Mouse (Mus musculus): ENCODE data around the gene Fsd1. TPM values are rescaled to one million over a fixed set of nuclear protein-coding genes. Genes with fewer than 3 reads are reported as not detected.
"Not testable (repeated sequence)": the region's sequence is repeated elsewhere in the genome, so short reads cannot be mapped to it uniquely, and the experiment has no call there.

The Fsd1 gene
- 88.0 and 91.3 TPM in 2 replicates for polyA plus RNA-seq (2012; rRNA removed)

- no peaks in the 10 kb centered on the region; the same call in none of the 2 replicates for H3K4me1 ChIP-seq (ENCODE audit: control insufficient read depth, insufficient read depth, low read length)
- H3K27ac ChIP-seq (ENCODE audit: insufficient read depth, low read length): peak within 1 kb of the TSS; percentile 38; the same call in 1 of the 2 replicates
- TF ChIP-seq POLR2A (IDR thresholded peaks at IDR 0.05; ENCODE audit: borderline replicate concordance, insufficient read depth, low read length) (peak; percentile 66), CTCF (IDR thresholded peaks at IDR 0.05; ENCODE audit: borderline replicate concordance, insufficient read depth, low read depth, low read length) (no peak)
- DNase-seq: peak; percentile 87
- peak within 1 kb of the TSS; percentile 84 for H3K4me3 ChIP-seq (replicated peaks; ENCODE audit: insufficient read depth, low read depth, low read length)
- 8% methylated on average over 34 of the region's 35 CpGs for WGBS
- H3K27me3 ChIP-seq (ENCODE audit: control insufficient read depth, insufficient read depth, low read length): no peaks in the 10 kb centered on the region
Observed at GRCm38 (mm10) chr17:55986030-55986961, at the start of gene Fsd1. Fsd1 (plus strand) TSS chr17:55986509.

DNA sequence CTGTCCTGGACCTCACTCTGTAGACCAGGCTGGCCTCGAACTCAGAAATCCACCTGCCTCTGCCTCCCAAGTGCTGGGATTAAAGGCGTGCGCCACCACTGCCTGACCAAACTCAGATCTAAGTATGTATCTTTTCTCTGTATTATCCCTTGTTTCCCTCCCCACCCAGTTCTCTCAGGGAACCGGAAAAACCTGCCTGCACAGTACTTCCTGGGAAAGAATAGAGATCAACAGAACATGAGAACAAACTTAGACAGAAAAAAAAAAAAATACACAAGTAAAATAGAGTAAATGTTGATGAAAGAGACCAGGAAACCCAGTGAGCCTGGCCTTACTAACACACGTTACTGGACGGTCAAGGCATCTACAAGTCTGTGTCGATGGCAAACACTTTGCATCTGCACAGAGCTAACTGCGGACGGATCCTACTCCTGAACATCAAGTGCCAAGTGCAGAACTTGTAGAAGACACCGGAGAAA, 41.9 kb upstream of the Fsd1 start:
- peak overlapping the region; percentile 51 for H3K4me3 ChIP-seq (replicated peaks; ENCODE audit: insufficient read depth, low read depth, low read length)
- H3K4me1 ChIP-seq (ENCODE audit: control insufficient read depth, insufficient read depth, low read length); DNase-seq; H3K27me3 ChIP-seq (ENCODE audit: control insufficient read depth, insufficient read depth, low read length): not testable (repeated sequence)
- peak overlapping the region; percentile 95 for H3K27ac ChIP-seq (ENCODE audit: insufficient read depth, low read length)
- 26% methylated on average over 10 of the region's 10 CpGs for WGBS

- H3K4me3 ChIP-seq (replicated peaks; ENCODE audit: insufficient read depth, low read depth, low read length): peak overlapping the region; percentile 71
- H3K4me1 ChIP-seq (ENCODE audit: control insufficient read depth, insufficient read depth, low read length); H3K27me3 ChIP-seq (ENCODE audit: control insufficient read depth, insufficient read depth, low read length): not testable (repeated sequence)
- TF ChIP-seq POLR2A (IDR thresholded peaks at IDR 0.05; ENCODE audit: borderline replicate concordance, insufficient read depth, low read length): peak; percentile 83
- under 1% methylated on average over 56 of the region's 56 CpGs for WGBS
- peak overlapping the region; percentile 95 for H3K27ac ChIP-seq (ENCODE audit: insufficient read depth, low read length)
- peak; percentile 96 to 98 for DNase-seq
Observed at GRCm38 (mm10) chr17:55944866-55945682, 41.2 kb upstream of the Fsd1 start.

GRCm38 (mm10) chr17:55945696-55946095, 40.6 kb upstream of the Fsd1 start:
- 17% methylated on average over 5 of the region's 5 CpGs for WGBS
- H3K27me3 ChIP-seq (ENCODE audit: control insufficient read depth, insufficient read depth, low read length): no peaks in the 10 kb centered on the region
- TF ChIP-seq POLR2A (IDR thresholded peaks at IDR 0.05; ENCODE audit: borderline replicate concordance, insufficient read depth, low read length): no peak
- TF ChIP-seq CTCF (IDR thresholded peaks at IDR 0.05; ENCODE audit: borderline replicate concordance, insufficient read depth, low read depth, low read length): no peak
- H3K27ac ChIP-seq (ENCODE audit: insufficient read depth, low read length): peak overlapping the region; percentile 93
- peak; percentile 26 to 44 for DNase-seq
- H3K4me1 ChIP-seq (ENCODE audit: control insufficient read depth, insufficient read depth, low read length): no peaks in the 10 kb centered on the region
- H3K4me3 ChIP-seq (replicated peaks; ENCODE audit: insufficient read depth, low read depth, low read length): peak overlapping the region; percentile 71

GRCm38 (mm10) chr17:55948647-55949046, 37.7 kb upstream of the Fsd1 start:
- TF ChIP-seq CTCF (IDR thresholded peaks at IDR 0.05; ENCODE audit: borderline replicate concordance, insufficient read depth, low read depth, low read length) (no peak), POLR2A (IDR thresholded peaks at IDR 0.05; ENCODE audit: borderline replicate concordance, insufficient read depth, low read length) (no peak)
- DNase-seq: no peak
- 92% methylated on average over 4 of the region's 4 CpGs for WGBS
- Histone ChIP-seq H3K27ac (ENCODE audit: insufficient read depth, low read length) (no peak overlapping the region), H3K27me3 (ENCODE audit: control insufficient read depth, insufficient read depth, low read length) (no peaks in the 10 kb centered on the region), H3K4me3 (replicated peaks; ENCODE audit: insufficient read depth, low read depth, low read length) (no peak overlapping the region), H3K4me1 (ENCODE audit: control insufficient read depth, insufficient read depth, low read length) (no peaks in the 10 kb centered on the region)

DNA sequence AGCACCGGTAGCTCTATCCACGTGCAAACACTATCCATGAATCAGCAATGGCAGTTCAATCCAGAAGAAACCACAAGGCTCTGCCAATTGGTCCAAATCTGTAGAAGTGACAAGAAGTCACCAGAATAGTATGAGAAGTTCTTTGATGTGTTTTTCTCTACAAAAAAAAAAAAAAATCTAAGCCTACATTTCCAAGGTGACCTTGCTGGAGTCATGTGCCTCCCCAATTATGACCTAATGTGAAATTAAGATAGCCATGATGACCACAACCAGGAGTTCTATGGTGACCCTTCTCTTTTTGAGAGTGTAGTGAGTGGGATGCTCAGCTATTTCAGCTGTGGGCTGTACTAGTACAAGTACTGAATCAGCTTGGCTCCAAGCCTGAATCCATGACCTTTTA, 36.9 kb upstream of the Fsd1 start, which contains the start of gene Zfp119b:
Gene Zfp119b (minus strand): TSS at position 101 of the 400 bp plus-strand sequence.
- 89% methylated on average over 2 of the region's 2 CpGs for WGBS

DNA sequence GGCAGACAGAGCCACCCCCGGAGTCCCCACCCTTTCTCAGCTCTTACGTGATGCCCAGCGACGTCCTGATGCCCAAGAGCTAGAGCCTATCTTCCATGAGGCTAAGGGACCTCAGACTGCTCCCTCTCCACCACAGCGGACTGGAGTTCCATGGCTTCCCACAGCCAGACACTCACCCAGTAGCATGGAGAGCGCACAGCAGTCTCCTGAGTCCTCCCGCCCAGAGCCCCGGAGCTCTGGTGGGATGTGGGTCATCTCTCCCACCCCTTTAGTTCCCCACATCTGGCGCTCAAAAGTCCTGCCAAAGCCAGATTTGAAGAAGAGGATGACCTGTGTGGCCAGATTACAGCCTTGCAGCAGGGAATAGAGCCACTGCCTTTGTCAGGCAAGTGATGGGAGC, 35.7 kb upstream of the Fsd1 start:
- 76% methylated on average over 9 of the region's 9 CpGs for WGBS
- no peak for TF ChIP-seq POLR2A (IDR thresholded peaks at IDR 0.05; ENCODE audit: borderline replicate concordance, insufficient read depth, low read length)
- no peak for TF ChIP-seq CTCF (IDR thresholded peaks at IDR 0.05; ENCODE audit: borderline replicate concordance, insufficient read depth, low read depth, low read length)
- Histone ChIP-seq H3K4me1 (ENCODE audit: control insufficient read depth, insufficient read depth, low read length) (no peaks in the 10 kb centered on the region), H3K27me3 (ENCODE audit: control insufficient read depth, insufficient read depth, low read length) (no peaks in the 10 kb centered on the region), H3K4me3 (replicated peaks; ENCODE audit: insufficient read depth, low read depth, low read length) (no peak overlapping the region), H3K27ac (ENCODE audit: insufficient read depth, low read length) (no peak overlapping the region)
- no peak for DNase-seq

More for the DNA sequence above, 36.9 kb upstream of the Fsd1 start, which contains the start of gene Zfp119b:
- Histone ChIP-seq H3K27me3 (ENCODE audit: control insufficient read depth, insufficient read depth, low read length) (no peaks in the 10 kb centered on the region), H3K4me1 (ENCODE audit: control insufficient read depth, insufficient read depth, low read length) (no peaks in the 10 kb centered on the region), H3K27ac (ENCODE audit: insufficient read depth, low read length) (no peak within 1 kb of the TSS), H3K4me3 (replicated peaks; ENCODE audit: insufficient read depth, low read depth, low read length) (no peak within 1 kb of the TSS)
- DNase-seq: no peak
- no peak for TF ChIP-seq POLR2A (IDR thresholded peaks at IDR 0.05; ENCODE audit: borderline replicate concordance, insufficient read depth, low read length)
- TF ChIP-seq CTCF (IDR thresholded peaks at IDR 0.05; ENCODE audit: borderline replicate concordance, insufficient read depth, low read depth, low read length): no peak
